Mouse (Mus musculus) neural tube, embryonic 14.5 days (tissue): Measurements from ENCODE around the gene Gm20388. TPM values are rescaled to one million over a fixed set of nuclear protein-coding genes. Genes with fewer than 3 reads are reported as not detected.
A peak's percentile ranks its signal among the peaks of the same experiment; 100 is the strongest.

ENCODE experiments used
- ATAC-seq: fragments of 200-750 bp; cut with Nextera tagmentation; 2 replicates; pipeline ENCODE4 v1.8.0; 2017; ENCODE audit warnings: low read depth, mild to moderate bottlenecking, moderate TSS enrichment, moderate library complexity
- H3K27ac ChIP-seq: fragments of 300-500 bp; sonication (generic); 2 replicates; pipeline ENCODE4 v1.5.1; 2014; ENCODE audit warnings: low read depth, mild to moderate bottlenecking, control low read depth, low read length, moderate library complexity, mixed read lengths
- H3K27me3 ChIP-seq: fragments of 300-500 bp; sonication (generic); 2 replicates; pipeline ENCODE4 v1.6.1; 2014; ENCODE audit warnings: low read length; ENCODE audit not compliant: control insufficient read depth, insufficient read depth
- H3K36me3 ChIP-seq: fragments of 300-500 bp; sonication (generic); 2 replicates; pipeline ENCODE4 v1.6.1; 2014; ENCODE audit warnings: low read length, mixed read lengths; ENCODE audit not compliant: control insufficient read depth, insufficient read depth
- H3K4me1 ChIP-seq: fragments of 300-500 bp; sonication (generic); 2 replicates; pipeline ENCODE4 v1.6.1; 2014; ENCODE audit warnings: low read length; ENCODE audit not compliant: control insufficient read depth, insufficient read depth
- H3K4me2 ChIP-seq: fragments of 300-500 bp; sonication (generic); 2 replicates; pipeline ENCODE4 v1.6.1; 2014; ENCODE audit warnings: mild to moderate bottlenecking, low read depth, low read length, control low read depth
- H3K4me3 ChIP-seq: fragments of 300-500 bp; sonication (generic); 2 replicates; pipeline ENCODE4 v1.5.1; 2014; ENCODE audit warnings: low read depth, low read length, control low read depth, mixed read lengths
- H3K9ac ChIP-seq: fragments of 300-500 bp; sonication (generic); replicated peaks from 2 replicates; pipeline ENCODE4 v1.6.1; 2014; ENCODE audit warnings: low read depth, mild to moderate bottlenecking, control low read depth, low read length, mixed read lengths
- H3K9me3 ChIP-seq: fragments of 300-500 bp; sonication (generic); 2 replicates; pipeline ENCODE4 v1.6.1; 2016; ENCODE audit warnings: low read length; ENCODE audit not compliant: control insufficient read depth
- WGBS: fragments of 180-500 bp; shearing (Covaris S2); extraction: QIAGEN DNeasy Blood & Tissue Kit; methylation state at CpG from one replicate; pipeline ENCODE4 v1.1.7; 2014; 5-methylcytosine and 5-hydroxymethylcytosine counted together
- polyA plus RNA-seq: library from polyadenylated mRNA; unstranded; fragments of >200 nt; fragmentation: Nextera tagmentation; extraction: Ambion mirVana; gene quantifications from 2 replicates; pipeline ENCODE4 v1.2.1, GENCODE M21; 2014

Gene Gm20388
- polyA plus RNA-seq, 1 experiment from 2014 or later: 10.3 TPM

DNA sequence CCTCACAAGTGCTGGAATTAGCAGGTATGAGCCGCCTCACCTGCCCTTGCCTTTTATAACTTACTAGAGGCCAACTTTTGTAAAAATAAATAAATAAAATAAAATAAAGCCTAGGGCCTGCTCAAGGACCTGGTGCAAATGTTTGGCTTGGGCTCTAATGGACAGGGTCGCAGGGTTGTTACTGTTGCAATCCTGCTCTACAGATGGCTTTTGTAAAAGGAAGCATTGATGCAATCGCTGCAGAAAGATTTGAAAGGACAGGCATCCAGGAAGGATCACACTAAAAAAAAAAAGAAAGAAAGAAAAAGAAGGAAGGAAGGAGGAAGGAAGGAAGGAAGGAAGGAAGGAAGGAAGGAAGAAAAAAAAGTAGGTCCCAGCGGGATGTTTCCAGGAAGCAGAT lies 3949.7 kb downstream of the Gm20388 start:
- ATAC-seq: no peak
- Histone ChIP-seq H3K4me3 (peak overlapping the region; percentile 79), H3K27me3 (no peaks in the 10 kb centered on the region; the same call in 1 of the 2 replicates), H3K9me3 (no peaks in the 10 kb centered on the region), H3K4me2 (peak overlapping the region; percentile 89), H3K4me1 (peaks cover 6% of the 10 kb centered on the region; the same call in 1 of the 2 replicates), H3K9ac (peak overlapping the region; percentile 82), H3K27ac (no peak overlapping the region), H3K36me3 (no peaks in the 10 kb centered on the region)
- WGBS: 70% methylated on average over 4 of the region's 4 CpGs

DNA sequence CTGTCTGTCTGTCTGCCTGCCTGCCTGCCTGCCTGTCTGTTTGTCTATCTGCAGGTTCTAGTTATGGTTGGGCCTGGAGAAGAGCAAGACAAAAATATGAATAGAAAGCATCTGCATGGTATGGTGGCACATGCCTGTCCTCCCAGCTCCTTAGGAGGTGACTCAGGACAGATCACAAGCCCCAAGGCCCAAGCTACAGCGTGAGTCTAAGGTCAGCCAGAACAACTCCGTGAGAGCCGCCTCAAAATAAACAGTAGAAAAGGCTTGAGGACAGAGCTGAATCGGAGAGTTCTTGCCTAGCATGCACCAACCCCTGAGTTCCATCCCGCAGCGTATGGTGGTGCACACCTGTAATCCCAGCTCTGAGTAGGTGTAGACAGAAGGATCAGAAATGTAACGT lies 3955.1 kb downstream of the Gm20388 start:
- no peak overlapping the region for H3K9ac ChIP-seq
- H3K36me3 ChIP-seq: no peaks in the 10 kb centered on the region
- no peaks in the 10 kb centered on the region for H3K4me1 ChIP-seq
- no peak overlapping the region for H3K4me3 ChIP-seq
- 84% methylated on average over 7 of the region's 7 CpGs for WGBS
- no peak overlapping the region for H3K27ac ChIP-seq
- H3K9me3 ChIP-seq: no peaks in the 10 kb centered on the region
- ATAC-seq: no peak
- H3K27me3 ChIP-seq: no peaks in the 10 kb centered on the region; the same call in 1 of the 2 replicates
- H3K4me2 ChIP-seq: no peak overlapping the region

DNA sequence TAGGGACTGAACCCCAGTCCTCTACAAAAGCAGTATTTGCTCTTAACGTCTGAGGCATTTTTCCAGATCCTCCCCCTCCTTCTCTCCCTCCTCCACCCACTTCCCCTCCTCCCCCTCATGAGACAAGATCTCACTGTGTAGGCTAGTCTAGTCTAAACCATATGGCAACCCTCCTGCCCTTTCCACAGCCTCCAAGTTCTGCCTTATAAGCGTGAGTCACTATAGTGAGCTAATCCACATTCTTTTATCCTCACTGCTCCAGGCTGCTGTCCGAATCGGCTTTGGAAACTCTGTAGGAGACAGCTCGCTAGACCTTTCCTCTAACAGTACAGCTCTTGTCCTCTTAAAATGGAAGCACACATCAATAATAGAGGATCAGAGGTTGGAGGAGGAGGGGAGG lies 3956.3 kb downstream of the Gm20388 start:
- Histone ChIP-seq H3K9ac (no peak overlapping the region), H3K4me3 (no peak overlapping the region), H3K9me3 (no peaks in the 10 kb centered on the region), H3K27me3 (no peaks in the 10 kb centered on the region; the same call in 1 of the 2 replicates), H3K36me3 (no peaks in the 10 kb centered on the region), H3K4me2 (no peak overlapping the region), H3K27ac (no peak overlapping the region), H3K4me1 (no peaks in the 10 kb centered on the region)
- ATAC-seq: no peak
- WGBS: 51% methylated on average over 5 of the region's 5 CpGs

DNA sequence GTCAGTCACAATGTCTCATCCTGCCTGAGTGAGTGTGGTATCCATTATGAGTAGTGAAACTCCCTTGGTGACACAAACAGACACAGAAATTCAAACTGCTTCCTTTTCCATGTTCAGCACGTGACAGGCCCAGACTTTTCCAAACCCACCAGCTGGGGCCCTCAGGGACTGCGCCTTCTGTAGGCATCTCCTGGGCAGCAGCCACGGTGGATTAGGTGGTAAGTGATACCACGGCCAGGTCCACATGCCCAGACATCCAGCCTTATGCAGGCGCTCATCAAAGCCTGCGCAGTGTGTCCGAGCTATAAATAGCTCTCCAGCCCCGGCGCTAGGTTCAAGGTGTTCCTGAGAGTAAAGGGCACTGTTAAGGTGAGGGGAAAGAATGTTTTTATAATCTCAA lies 3961.4 kb downstream of the Gm20388 start:
- Histone ChIP-seq H3K4me1 (no peaks in the 10 kb centered on the region), H3K27ac (no peak overlapping the region), H3K27me3 (no peaks in the 10 kb centered on the region), H3K9me3 (no peaks in the 10 kb centered on the region), H3K4me3 (no peak overlapping the region), H3K4me2 (no peak overlapping the region), H3K9ac (no peak overlapping the region), H3K36me3 (no peaks in the 10 kb centered on the region)
- ATAC-seq: no peak
- WGBS: 86% methylated on average over 9 of the region's 9 CpGs

DNA sequence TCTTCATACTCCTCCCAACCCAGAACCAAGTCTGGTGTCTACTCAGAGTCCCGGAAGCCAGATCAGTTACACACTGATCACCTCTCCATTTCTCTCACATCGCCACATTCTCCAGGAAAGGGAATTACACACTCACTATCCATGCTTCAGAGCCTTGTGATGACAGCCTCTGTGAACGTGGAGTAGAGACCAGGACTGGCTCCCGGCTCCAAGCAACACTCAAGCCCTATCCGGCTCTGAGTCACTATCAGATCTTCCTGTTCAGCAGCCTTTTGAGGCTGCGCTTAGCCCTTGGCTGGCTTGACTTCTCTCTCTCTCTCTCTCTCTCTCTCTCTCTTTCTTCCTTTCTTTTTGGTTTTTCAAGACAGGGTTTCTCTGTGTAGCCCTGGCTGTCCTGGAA lies 3962.7 kb downstream of the Gm20388 start:
- 81% methylated on average over 6 of the region's 6 CpGs for WGBS
- ATAC-seq: no peak
- no peak overlapping the region for H3K27ac ChIP-seq
- no peaks in the 10 kb centered on the region for H3K27me3 ChIP-seq
- no peak overlapping the region for H3K9ac ChIP-seq
- no peaks in the 10 kb centered on the region for H3K9me3 ChIP-seq
- no peaks in the 10 kb centered on the region for H3K4me1 ChIP-seq
- no peak overlapping the region for H3K4me3 ChIP-seq
- no peaks in the 10 kb centered on the region for H3K36me3 ChIP-seq
- H3K4me2 ChIP-seq: no peak overlapping the region

DNA sequence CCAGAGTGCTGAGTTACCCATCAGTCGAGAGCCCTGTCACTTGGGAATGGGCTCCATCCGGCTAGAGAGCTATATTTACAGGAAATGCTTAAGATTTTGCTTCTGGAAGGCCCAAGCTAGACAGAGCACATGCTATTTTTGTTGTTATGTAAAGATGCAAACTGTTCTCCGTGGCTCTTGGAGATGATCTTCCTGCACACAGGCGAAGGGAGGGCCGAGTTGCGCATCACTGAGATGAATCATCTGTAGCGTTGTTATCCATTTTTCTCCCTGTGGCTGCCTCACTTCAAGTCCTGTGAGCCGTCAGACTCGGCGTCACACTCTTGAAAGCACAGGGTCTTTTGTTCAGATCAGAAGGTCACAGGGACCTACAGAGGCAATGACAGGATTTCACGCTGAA lies 3963.7 kb downstream of the Gm20388 start:
- no peak overlapping the region for H3K4me3 ChIP-seq
- no peaks in the 10 kb centered on the region for H3K9me3 ChIP-seq
- no peaks in the 10 kb centered on the region for H3K4me1 ChIP-seq
- H3K9ac ChIP-seq: no peak overlapping the region
- WGBS: 83% methylated on average over 11 of the region's 11 CpGs
- no peak overlapping the region for H3K4me2 ChIP-seq
- no peaks in the 10 kb centered on the region for H3K36me3 ChIP-seq
- no peaks in the 10 kb centered on the region for H3K27me3 ChIP-seq
- no peak for ATAC-seq
- no peak overlapping the region for H3K27ac ChIP-seq

DNA sequence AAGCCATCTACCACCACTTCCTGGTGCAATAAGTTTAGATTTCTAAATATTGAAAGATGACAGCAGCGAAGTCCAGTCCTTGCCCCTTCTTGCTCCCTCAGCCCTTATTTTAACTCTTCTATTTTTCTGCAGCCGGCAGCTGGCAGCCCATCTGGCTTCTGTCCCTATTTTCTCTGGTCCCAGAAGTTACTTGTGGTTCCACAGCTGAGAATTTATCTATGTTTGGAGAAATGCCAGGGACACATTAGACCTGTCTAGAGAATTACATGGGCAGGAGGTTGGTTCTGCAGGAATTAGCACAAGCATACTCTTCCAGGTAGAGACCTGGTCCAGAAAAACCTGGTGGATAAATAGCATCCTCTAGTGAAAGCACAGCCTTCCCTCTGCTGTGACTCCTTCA lies 3967.2 kb downstream of the Gm20388 start:
- no peaks in the 10 kb centered on the region for H3K36me3 ChIP-seq
- WGBS: 55% methylated on average over 2 of the region's 2 CpGs

DNA sequence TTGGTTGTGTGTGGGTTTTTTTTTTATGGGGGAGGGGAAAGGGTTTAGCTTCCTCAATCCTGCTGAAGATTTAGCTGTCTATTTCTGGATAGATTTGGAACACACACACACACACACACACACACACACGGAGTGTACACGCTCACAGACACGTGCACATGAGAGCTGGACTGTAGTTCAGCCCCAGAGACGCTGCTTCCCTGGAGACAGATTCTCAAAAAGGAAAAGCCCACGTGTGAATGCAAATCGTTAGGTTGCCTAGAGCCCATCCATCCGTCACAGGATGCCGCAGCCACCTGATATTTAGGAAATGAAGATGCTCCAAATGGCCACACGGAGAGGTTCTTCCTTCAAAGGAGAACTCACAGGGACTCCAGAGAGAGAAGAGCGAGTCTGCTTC lies 3969.6 kb downstream of the Gm20388 start:
- H3K27me3 ChIP-seq: no peaks in the 10 kb centered on the region
- H3K4me2 ChIP-seq: no peak overlapping the region
- H3K9me3 ChIP-seq: no peaks in the 10 kb centered on the region
- no peak for ATAC-seq
- H3K27ac ChIP-seq: no peak overlapping the region
- H3K4me1 ChIP-seq: no peaks in the 10 kb centered on the region
- H3K9ac ChIP-seq: no peak overlapping the region
- no peak overlapping the region for H3K4me3 ChIP-seq
- 63% methylated on average over 10 of the region's 10 CpGs for WGBS
- no peaks in the 10 kb centered on the region for H3K36me3 ChIP-seq

More for the DNA sequence above, 3967.2 kb downstream of the Gm20388 start:
- H3K4me2 ChIP-seq: no peak overlapping the region
- H3K27me3 ChIP-seq: no peaks in the 10 kb centered on the region
- no peak for ATAC-seq
- H3K9ac ChIP-seq: no peak overlapping the region
- no peaks in the 10 kb centered on the region for H3K9me3 ChIP-seq
- no peak overlapping the region for H3K27ac ChIP-seq
- H3K4me3 ChIP-seq: no peak overlapping the region
- H3K4me1 ChIP-seq: no peaks in the 10 kb centered on the region

DNA sequence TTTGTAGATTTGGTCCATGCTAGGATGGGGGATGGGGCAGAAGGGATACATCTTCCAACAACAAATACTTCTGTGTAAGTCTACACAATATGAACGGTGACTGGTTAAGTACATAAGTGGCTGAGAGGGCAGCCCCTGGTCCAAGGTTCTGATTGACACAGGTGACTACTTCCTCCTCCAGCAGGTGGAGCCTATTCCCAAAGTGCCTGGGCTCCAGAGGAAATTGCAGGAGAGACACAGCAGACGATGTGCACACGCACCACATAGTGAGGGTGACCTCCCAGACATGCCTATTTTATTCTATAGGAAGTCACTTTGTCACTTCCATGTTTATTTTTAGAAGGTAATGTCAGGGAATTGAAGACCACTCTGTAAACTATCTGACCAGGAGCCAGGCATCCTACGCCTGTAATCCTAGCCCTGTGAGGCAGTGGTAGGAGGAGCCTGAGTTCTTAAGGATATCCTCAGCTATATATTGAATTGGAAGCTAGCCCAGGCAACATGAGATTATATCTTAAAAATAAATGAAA lies 3970.2 kb downstream of the Gm20388 start:
- no peak overlapping the region for H3K4me3 ChIP-seq
- no peak for ATAC-seq
- no peak overlapping the region for H3K4me2 ChIP-seq
- no peak overlapping the region for H3K9ac ChIP-seq
- no peaks in the 10 kb centered on the region for H3K4me1 ChIP-seq
- no peaks in the 10 kb centered on the region for H3K27me3 ChIP-seq
- no peaks in the 10 kb centered on the region for H3K9me3 ChIP-seq
- H3K36me3 ChIP-seq: no peaks in the 10 kb centered on the region
- 62% methylated on average over 4 of the region's 4 CpGs for WGBS
- no peak overlapping the region for H3K27ac ChIP-seq
